Mouse (Mus musculus): ENCODE measurements around the gene Vmn1r125.
"Not testable (repeated sequence)": the region's sequence is repeated elsewhere in the genome, so short reads cannot be mapped to it uniquely, and the experiment has no call there.

GRCm38 (mm10) chr7:21319761-21320160, 47.8 kb downstream of the Vmn1r125 start, which contains the start of gene Vmn1r127:
- not testable (repeated sequence) for TF ChIP-seq POLR2A (IDR thresholded peaks at IDR 0.05; ENCODE audit: borderline replicate concordance, extremely low read depth, low read depth, low read length); CTCF (IDR thresholded peaks at IDR 0.05; ENCODE audit: insufficient read depth, low read length)
